Mouse (Mus musculus) mature B cell (primary cell): ENCODE measurements around the gene Arl15.

ENCODE experiments used
- in situ Hi-C: fragments of 300-500 bp; cut with MboI; formaldehyde crosslinking; loops from 2 replicates; pipeline ENCODE4 v1.14.3; 2019

Gene Arl15

GRCm38 (mm10) chr13:114202806-114203570 is 408.7 kb downstream of the Arl15 start:
- in situ Hi-C loops, result no loop called here
